Mouse (Mus musculus): Measurements from ENCODE around the gene Spryd4. TPM values are rescaled to one million over a fixed set of nuclear protein-coding genes. Genes with fewer than 3 reads are reported as not detected.
A peak's percentile ranks its signal among the peaks of the same experiment; 100 is the strongest.

Spryd4 gene
- polyA plus RNA-seq, 1 experiment from 2014 or later: 34.2 TPM

DNA sequence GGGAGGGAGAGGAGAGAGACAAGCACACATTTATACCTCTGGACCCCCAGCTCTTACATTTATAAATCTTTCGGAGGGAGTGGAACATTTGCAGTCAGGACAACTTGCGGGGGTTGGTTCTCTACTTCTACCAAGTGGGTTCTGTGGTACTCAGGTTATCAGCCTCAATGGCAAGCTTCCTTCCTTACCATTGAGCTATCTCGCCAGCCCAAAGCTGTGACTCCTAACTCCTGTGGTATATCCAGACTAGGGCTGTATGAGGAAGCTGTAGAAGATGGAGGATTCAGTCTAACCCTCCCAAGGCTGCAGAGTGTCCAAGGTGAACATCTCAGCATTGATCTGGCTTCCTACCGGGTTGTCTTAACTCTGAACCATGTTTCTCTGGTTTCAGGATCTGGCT, 27.5 kb upstream of the Spryd4 start:
- no peak overlapping the region for H3K27ac ChIP-seq
- H3K4me3 ChIP-seq: no peak overlapping the region
- peaks cover 47% of the 10 kb centered on the region for H3K36me3 ChIP-seq
- whole genome bisulfite sequencing: 88% methylated on average over 4 of the region's 4 CpGs
- H3K27me3 ChIP-seq: no peaks in the 10 kb centered on the region
- peaks cover 4% of the 10 kb centered on the region for H3K4me1 ChIP-seq
- no peak for ATAC-seq (ENCODE audit: insufficient number of reproducible peaks, low FRiP score, low TSS enrichment, low read depth)
- H3K4me2 ChIP-seq: no peak overlapping the region
- no peaks in the 10 kb centered on the region for H3K9me3 ChIP-seq
- H3K9ac ChIP-seq: no peak overlapping the region

DNA sequence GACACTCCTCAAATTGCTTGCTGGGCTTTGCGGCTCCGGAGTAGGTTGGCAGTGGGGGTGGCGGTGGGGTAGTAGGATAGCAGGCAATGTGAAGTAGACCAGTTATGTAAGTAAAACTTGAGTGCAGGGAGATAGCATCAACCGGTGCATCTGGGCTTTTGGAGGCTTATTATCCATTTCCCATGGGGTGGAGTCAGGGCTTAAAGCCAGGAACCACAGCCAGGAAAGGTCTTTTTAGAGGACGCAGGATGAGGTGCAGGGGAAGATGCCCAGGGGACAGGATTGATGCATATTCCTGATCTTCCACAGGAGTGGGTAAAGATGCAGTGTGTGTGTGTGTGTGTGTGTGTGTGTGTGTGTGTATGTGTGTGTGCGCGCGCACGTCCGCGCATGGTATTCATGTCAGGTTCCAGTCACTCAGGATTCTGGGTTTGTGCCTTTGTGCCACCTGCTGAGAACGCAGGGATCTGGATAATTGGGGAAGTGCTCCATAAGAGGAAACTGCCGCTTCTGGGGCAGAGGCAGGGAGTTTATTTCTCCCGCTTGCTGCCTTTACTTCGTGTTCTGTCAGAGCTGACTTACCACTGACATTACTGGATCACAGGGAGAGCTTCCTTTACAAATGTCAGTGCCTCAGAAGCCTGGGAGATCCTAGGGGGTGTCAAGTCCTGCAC, 26.3 kb upstream of the Spryd4 start:
- no peak overlapping the region for H3K27ac ChIP-seq
- no peak for ATAC-seq (ENCODE audit: insufficient number of reproducible peaks, low FRiP score, low TSS enrichment, low read depth)

DNA sequence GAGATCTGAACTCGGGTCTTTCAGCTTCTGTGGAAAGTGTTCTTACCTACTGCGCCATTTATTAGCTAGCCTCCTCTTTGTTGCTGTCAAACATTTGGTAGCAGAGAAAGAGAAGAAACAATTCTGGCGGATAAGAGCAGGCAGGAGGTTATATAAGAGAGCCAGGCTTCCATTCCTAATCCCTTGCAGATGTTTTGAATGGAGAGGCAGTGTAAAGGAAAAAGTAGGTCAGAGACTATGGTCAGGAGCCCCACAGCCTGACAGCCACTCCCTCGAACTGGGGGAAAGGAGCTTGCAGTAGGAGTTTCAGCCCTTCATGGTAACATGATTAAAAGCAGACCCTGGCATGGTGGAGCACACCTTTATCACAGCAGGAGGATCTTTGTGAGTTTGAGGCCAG, 24.7 kb upstream of the Spryd4 start:
- Histone ChIP-seq H3K4me2 (no peak overlapping the region), H3K9me3 (no peaks in the 10 kb centered on the region), H3K4me3 (no peak overlapping the region), H3K9ac (no peak overlapping the region), H3K36me3 (peaks cover 24% of the 10 kb centered on the region), H3K27me3 (no peaks in the 10 kb centered on the region), H3K4me1 (peaks cover 9% of the 10 kb centered on the region), H3K27ac (peak overlapping the region; percentile 57; the same call in 1 of the 2 replicates)
- 39% methylated on average over 4 of the region's 4 CpGs for WGBS
- no peak for ATAC-seq (ENCODE audit: insufficient number of reproducible peaks, low FRiP score, low TSS enrichment, low read depth)

More for the DNA sequence above, 26.3 kb upstream of the Spryd4 start:
- peaks cover 6% of the 10 kb centered on the region for H3K4me1 ChIP-seq
- peaks cover 38% of the 10 kb centered on the region for H3K36me3 ChIP-seq
- WGBS: 67% methylated on average over 15 of the region's 15 CpGs
- H3K4me2 ChIP-seq: no peak overlapping the region
- H3K9ac ChIP-seq: no peak overlapping the region
- no peaks in the 10 kb centered on the region for H3K9me3 ChIP-seq
- H3K27me3 ChIP-seq: no peaks in the 10 kb centered on the region
- H3K4me3 ChIP-seq: no peak overlapping the region

DNA sequence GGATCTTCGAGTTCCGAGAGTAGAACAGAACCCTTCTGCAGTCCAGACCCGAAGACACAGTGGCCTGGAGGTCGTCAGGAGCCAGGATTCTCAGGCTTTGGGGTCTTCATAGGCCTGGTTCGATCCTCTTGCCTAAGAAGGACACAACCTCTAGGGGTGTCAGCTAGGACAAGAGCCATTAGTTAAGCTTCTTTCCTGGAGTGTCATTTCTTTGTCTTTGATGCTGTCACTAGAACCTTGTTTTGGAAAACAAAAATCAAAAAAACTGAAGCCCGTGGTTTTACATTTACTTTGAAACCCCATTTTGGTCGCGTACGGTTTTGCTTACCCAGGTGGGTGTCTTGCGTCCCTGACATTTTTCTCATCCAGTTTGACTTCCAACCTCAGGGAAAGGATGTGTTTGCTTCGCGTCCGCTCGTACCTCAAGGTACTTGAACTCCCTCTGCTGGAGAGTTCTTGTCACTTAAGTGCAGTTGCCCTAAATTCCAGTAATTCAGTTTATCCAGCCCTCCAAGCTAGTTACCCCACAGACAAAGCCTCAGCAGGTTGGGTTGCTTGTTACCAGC, 20.9 kb upstream of the Spryd4 start:
- Histone ChIP-seq H3K4me2 (peak overlapping the region; percentile 65), H3K36me3 (0 out of 2 replicates have a peak, but pooled peaks cover 6% of the 10 kb centered on the region)
- WGBS: under 1% methylated on average over 14 of the region's 14 CpGs

DNA sequence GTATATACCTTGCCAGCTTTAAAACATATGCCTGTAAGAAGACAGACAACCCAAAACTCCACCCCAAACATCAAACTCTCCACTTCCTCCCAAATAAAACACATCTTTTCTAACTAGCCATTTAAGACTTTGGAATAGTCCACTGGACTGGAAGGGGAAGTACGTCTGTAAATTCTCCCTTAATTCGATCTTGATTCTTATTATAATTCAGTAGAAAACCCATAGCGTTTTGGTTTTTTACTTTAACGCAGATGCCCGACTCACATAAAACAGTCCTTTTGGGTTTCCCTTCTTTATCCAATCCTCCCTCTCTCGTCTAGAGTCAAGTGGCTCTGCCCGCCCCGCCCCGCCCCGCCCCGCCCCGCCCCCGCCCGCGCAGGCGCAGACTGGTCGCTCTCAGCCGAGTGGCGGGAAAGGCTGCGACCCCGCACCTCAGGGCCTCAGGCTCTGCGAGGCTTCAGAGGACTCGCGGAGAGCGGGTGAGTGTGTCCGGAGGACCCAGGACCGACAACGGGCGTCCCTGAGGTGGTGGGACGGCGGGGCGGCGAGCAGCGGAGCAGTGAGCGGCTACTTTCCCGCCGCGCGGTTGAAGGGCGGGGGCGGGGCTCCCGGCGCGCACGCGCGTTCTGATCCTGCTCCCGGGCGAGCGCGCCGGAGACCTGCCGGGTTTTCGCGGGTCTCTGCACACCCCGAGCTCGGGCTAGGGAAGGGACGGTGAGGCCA, 20.3 kb upstream of the Spryd4 start, which contains the start of gene Timeless:
Gene Timeless (plus strand): TSS at position 369 of the 723 bp plus-strand sequence.
- Histone ChIP-seq H3K36me3 (0 out of 2 replicates have a peak, but pooled peaks cover 6% of the 10 kb centered on the region), H3K9me3 (no peaks in the 10 kb centered on the region), H3K4me1 (peaks cover 13% of the 10 kb centered on the region), H3K9ac (peak within 1 kb of the TSS; percentile 63), H3K27ac (peak within 1 kb of the TSS; percentile 94), H3K27me3 (no peaks in the 10 kb centered on the region), H3K4me2 (peak within 1 kb of the TSS; percentile 65), H3K4me3 (peak within 1 kb of the TSS; percentile 82)
- WGBS: under 1% methylated on average over 53 of the region's 58 CpGs
- peak; percentile 84 for ATAC-seq (ENCODE audit: insufficient number of reproducible peaks, low FRiP score, low TSS enrichment, low read depth)

More for the DNA sequence above, 20.9 kb upstream of the Spryd4 start:
- H3K9me3 ChIP-seq: no peaks in the 10 kb centered on the region
- ATAC-seq (ENCODE audit: insufficient number of reproducible peaks, low FRiP score, low TSS enrichment, low read depth): no peak; the same call in 1 of the 2 replicates
- peaks cover 13% of the 10 kb centered on the region for H3K4me1 ChIP-seq
- peak overlapping the region; percentile 63 for H3K9ac ChIP-seq
- H3K27ac ChIP-seq: peak overlapping the region; percentile 94
- peak overlapping the region; percentile 82 for H3K4me3 ChIP-seq
- H3K27me3 ChIP-seq: no peaks in the 10 kb centered on the region

DNA sequence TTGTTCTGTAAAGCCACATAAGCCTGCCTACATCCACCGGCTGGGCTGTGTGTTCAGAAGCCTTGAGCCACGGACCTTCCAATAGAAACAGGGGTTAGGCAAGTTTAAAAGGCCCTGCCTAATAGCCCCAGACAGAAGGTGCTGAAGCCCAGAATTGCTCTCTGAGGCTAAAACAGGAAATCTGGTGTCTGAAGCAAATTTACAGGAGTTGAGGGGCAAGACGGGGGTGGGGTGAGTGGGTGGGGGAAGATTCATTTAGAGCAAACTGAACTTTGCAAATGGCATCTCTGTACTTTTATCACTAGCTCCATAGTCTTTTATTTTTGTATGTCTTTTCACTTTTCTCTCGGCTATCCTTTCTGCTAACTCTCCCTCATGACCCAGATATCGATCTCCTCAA, 19.5 kb upstream of the Spryd4 start:
- Histone ChIP-seq H3K4me3 (peak overlapping the region; percentile 82), H3K4me2 (peak overlapping the region; percentile 65), H3K27me3 (no peaks in the 10 kb centered on the region), H3K9ac (peak overlapping the region; percentile 63; the same call in 1 of the 2 replicates), H3K27ac (peak overlapping the region; percentile 94), H3K9me3 (no peaks in the 10 kb centered on the region), H3K4me1 (peaks cover 13% of the 10 kb centered on the region), H3K36me3 (0 out of 2 replicates have a peak, but pooled peaks cover 6% of the 10 kb centered on the region)
- no peak for ATAC-seq (ENCODE audit: insufficient number of reproducible peaks, low FRiP score, low TSS enrichment, low read depth)
- 8% methylated on average over 5 of the region's 5 CpGs for WGBS

DNA sequence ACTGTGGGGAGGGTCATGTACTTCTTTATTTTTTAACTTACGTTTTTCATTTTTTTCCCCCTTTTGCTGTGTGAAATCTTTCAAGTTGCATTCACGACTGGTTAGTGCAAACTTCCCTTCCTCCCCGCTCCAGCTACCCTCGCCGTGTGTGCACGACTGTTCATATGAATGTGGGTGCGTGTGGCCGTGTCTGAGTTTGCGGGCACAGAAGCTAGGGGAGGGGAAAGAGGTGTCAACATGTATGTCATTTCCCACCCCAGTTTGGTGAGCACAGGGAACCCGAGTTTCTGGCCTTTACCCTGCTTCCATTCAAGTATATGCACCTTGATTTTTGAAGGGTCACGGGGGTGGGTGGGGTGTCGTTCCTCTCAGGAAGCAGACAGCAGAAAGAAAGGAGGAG, 19.0 kb upstream of the Spryd4 start:
- peaks cover 16% of the 10 kb centered on the region for H3K4me1 ChIP-seq
- WGBS: 57% methylated on average over 12 of the region's 12 CpGs
- H3K9me3 ChIP-seq: no peaks in the 10 kb centered on the region
- no peaks in the 10 kb centered on the region for H3K27me3 ChIP-seq
- no peak for ATAC-seq (ENCODE audit: insufficient number of reproducible peaks, low FRiP score, low TSS enrichment, low read depth)
- 0 out of 2 replicates have a peak, but pooled peaks cover 4% of the 10 kb centered on the region for H3K36me3 ChIP-seq
- peak overlapping the region; percentile 94 for H3K27ac ChIP-seq
- peak overlapping the region; percentile 82; the same call in 1 of the 2 replicates for H3K4me3 ChIP-seq
- H3K9ac ChIP-seq: no peak overlapping the region
- H3K4me2 ChIP-seq: no peak overlapping the region; the same call in 1 of the 2 replicates

DNA sequence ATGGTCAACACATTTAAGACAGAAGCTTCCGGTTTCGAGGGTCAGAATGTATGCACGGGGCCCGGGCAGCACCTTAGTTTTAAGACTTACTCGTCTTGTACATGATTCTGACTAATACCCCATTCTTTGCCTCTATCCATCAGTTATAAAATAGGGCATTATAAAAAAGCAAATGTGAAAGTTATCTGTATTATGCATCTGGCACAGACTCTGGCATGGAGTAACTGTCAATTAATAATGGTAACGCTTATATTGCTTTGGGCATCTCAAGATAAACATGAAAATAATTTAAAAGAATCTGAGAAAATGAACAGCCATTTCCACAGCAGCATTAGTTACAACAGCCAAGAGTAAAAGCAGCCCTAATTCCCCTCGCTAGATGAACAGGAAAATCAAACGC, 16.4 kb upstream of the Spryd4 start:
- no peaks in the 10 kb centered on the region for H3K36me3 ChIP-seq
- H3K4me1 ChIP-seq: peaks cover 26% of the 10 kb centered on the region
- no peak overlapping the region for H3K4me2 ChIP-seq
- no peak overlapping the region for H3K4me3 ChIP-seq
- H3K27ac ChIP-seq: no peak overlapping the region
- no peaks in the 10 kb centered on the region for H3K27me3 ChIP-seq
- no peaks in the 10 kb centered on the region for H3K9me3 ChIP-seq
- H3K9ac ChIP-seq: no peak overlapping the region
- WGBS: 88% methylated on average over 8 of the region's 8 CpGs
- ATAC-seq (ENCODE audit: insufficient number of reproducible peaks, low FRiP score, low TSS enrichment, low read depth): no peak

DNA sequence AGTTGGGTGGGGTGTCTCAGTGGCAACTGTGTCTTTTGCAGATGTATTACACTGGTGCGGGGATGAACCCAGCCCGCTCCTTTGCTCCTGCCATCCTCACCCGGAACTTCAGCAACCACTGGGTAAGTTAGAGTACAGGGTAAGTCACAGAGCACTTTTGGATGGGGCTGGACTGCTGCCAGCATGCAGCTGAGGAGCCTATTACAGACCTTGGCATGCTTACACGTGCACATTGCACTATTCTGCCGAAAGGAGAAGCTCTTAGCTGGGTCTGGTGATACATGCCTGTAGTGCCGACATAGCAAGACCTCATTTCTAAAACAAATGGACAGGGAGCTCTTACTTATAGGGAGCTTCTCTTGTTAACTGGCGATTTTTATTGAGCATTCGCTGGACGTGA, 16.0 kb upstream of the Spryd4 start:
- Histone ChIP-seq H3K4me2 (no peak overlapping the region), H3K4me1 (peaks cover 22% of the 10 kb centered on the region), H3K4me3 (no peak overlapping the region), H3K9ac (no peak overlapping the region), H3K27ac (no peak overlapping the region), H3K9me3 (no peaks in the 10 kb centered on the region), H3K36me3 (no peaks in the 10 kb centered on the region), H3K27me3 (no peaks in the 10 kb centered on the region)
- no peak for ATAC-seq (ENCODE audit: insufficient number of reproducible peaks, low FRiP score, low TSS enrichment, low read depth)
- 61% methylated on average over 9 of the region's 9 CpGs for WGBS

DNA sequence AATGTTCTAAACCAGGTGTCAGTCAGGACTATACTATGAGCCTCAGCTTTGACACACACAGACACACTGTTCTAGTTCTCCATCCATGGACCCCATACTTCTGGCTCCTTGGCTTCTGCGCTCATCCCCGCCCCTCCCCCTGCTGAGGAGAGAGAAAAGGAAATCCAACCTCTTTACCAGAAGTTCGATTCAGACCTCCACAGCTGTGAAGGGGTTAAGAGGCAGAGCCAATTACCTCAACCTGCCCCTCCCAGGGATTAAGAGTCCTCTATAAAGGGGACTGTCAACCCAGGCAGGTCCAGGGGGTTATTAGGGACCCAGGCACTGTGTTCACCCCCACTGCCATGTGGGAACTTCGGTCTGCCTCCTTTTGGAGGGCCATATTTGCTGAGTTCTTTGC, 13.9 kb upstream of the Spryd4 start, which contains the start of gene Mip:
Gene Mip (plus strand): TSS at position 301 of the 400 bp plus-strand sequence.
- no peaks in the 10 kb centered on the region for H3K9me3 ChIP-seq
- no peak within 1 kb of the TSS for H3K4me2 ChIP-seq
- WGBS: 50% methylated on average over 4 of the region's 4 CpGs
- H3K36me3 ChIP-seq: no peaks in the 10 kb centered on the region
- no peak within 1 kb of the TSS for H3K9ac ChIP-seq
- no peak for ATAC-seq (ENCODE audit: insufficient number of reproducible peaks, low FRiP score, low TSS enrichment, low read depth)
- no peak within 1 kb of the TSS for H3K4me3 ChIP-seq
- peaks cover 15% of the 10 kb centered on the region; the same call in 1 of the 2 replicates for H3K4me1 ChIP-seq
- no peaks in the 10 kb centered on the region for H3K27me3 ChIP-seq
- peak within 1 kb of the TSS; percentile 57 for H3K27ac ChIP-seq

DNA sequence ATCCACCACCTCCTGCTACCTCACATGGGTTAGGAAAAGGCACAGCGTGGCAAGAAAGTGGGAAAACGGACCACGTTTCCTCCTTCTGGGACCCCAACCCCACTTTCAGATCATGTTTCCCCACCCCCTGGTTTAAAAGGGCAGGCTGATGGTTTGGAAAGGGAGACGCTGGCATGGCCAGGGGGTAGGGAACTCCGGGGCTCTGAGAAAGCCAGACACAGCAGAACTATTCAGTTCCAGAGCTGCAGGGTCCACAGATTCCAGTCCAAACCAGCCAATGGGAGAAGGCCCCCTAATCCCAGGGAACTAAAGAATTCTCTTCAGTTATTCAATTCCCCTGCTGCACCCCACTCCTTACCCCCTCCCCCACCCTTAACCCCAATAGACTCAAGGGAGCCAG, 13.5 kb upstream of the Spryd4 start:
- H3K36me3 ChIP-seq: no peaks in the 10 kb centered on the region
- H3K9ac ChIP-seq: no peak overlapping the region
- 36% methylated on average over 5 of the region's 5 CpGs for WGBS
- ATAC-seq (ENCODE audit: insufficient number of reproducible peaks, low FRiP score, low TSS enrichment, low read depth): no peak
- no peaks in the 10 kb centered on the region for H3K9me3 ChIP-seq
- H3K27me3 ChIP-seq: no peaks in the 10 kb centered on the region
- no peak overlapping the region for H3K4me2 ChIP-seq
- H3K4me3 ChIP-seq: no peak overlapping the region
- H3K27ac ChIP-seq: peak overlapping the region; percentile 57
- peaks cover 14% of the 10 kb centered on the region; the same call in 1 of the 2 replicates for H3K4me1 ChIP-seq

Data from limb, embryonic 15.5 days (tissue).